Mouse (Mus musculus) myocyte (in vitro differentiated cells): ENCODE data around the gene Hsd11b1. TPM values are rescaled to one million over a fixed set of nuclear protein-coding genes. Genes with fewer than 3 reads are reported as not detected.
"Not testable (repeated sequence)": the region's sequence is repeated elsewhere in the genome, so short reads cannot be mapped to it uniquely, and the experiment has no call there.

Source experiments
- H3K27me3 ChIP-seq: one replicate; pipeline ENCODE4 v1.6.1; 2011; ENCODE audit not compliant: control insufficient read depth, insufficient read depth, insufficient read length
- H3K36me3 ChIP-seq: one replicate; pipeline ENCODE4 v1.6.1; 2011; ENCODE audit not compliant: control insufficient read depth, insufficient read depth
- H3K4me2 ChIP-seq: one replicate; pipeline ENCODE4 v1.6.1; 2011; ENCODE audit warnings: low read depth, control low read depth
- H3K4me3 ChIP-seq: one replicate; pipeline ENCODE4 v1.5.1; 2011; ENCODE audit warnings: mild to moderate bottlenecking, control low read depth, moderate library complexity
- H3K79me2 ChIP-seq: one replicate; pipeline ENCODE4 v1.6.1; 2011; ENCODE audit not compliant: control insufficient read depth, insufficient read depth
- H3ac ChIP-seq: one replicate; pipeline ENCODE4 v1.6.1; 2011; ENCODE audit not compliant: control insufficient read depth, insufficient read length
- CEBPB ChIP-seq: IDR thresholded peaks from 2 replicates; pipeline ENCODE4 v1.6.1; 2011; ENCODE audit warnings: mild to moderate bottlenecking, moderate library complexity; ENCODE audit not compliant: poor library complexity, insufficient read depth, severe bottlenecking
- E2F4 ChIP-seq: IDR thresholded peaks from one replicate; pipeline ENCODE4 v1.6.1; 2011; ENCODE audit warnings: mild to moderate bottlenecking, control low read depth, moderate library complexity; ENCODE audit not compliant: insufficient read depth
- MAX ChIP-seq: IDR thresholded peaks from one replicate; pipeline ENCODE4 v1.6.1; 2011; ENCODE audit warnings: low read depth, mild to moderate bottlenecking, control low read depth
- MYOD1 ChIP-seq, 3 experiments: IDR thresholded peaks; one replicate each; pipeline ENCODE4 v1.6.1; 2011; ENCODE audit warnings: control low read depth in 2 of 3, low read depth in 2 of 3, mild to moderate bottlenecking in 2 of 3, moderate library complexity in 1 of 3; ENCODE audit not compliant: insufficient read length in 2 of 3, control insufficient read depth in 1 of 3
- MYOG ChIP-seq, 3 experiments: IDR thresholded peaks; one replicate each; pipeline ENCODE4 v1.6.1; 2011; ENCODE audit warnings: control low read depth in 2 of 3, low read depth in 2 of 3, mild to moderate bottlenecking in 2 of 3; ENCODE audit not compliant: insufficient read length in 2 of 3, control insufficient read depth in 1 of 3, insufficient read depth in 1 of 3
- POLR2A ChIP-seq: IDR thresholded peaks from one replicate; pipeline ENCODE4 v1.6.1; 2011; ENCODE audit warnings: low read depth, mild to moderate bottlenecking, control low read depth, moderate library complexity; ENCODE audit not compliant: insufficient read length
- POLR2AphosphoS2 ChIP-seq: IDR thresholded peaks from one replicate; pipeline ENCODE4 v1.6.1; 2011; ENCODE audit warnings: low read depth, control low read depth; ENCODE audit not compliant: insufficient read length
- REST ChIP-seq: IDR thresholded peaks from one replicate; pipeline ENCODE4 v1.6.1; 2011; ENCODE audit warnings: mild to moderate bottlenecking, control low read depth, moderate library complexity; ENCODE audit not compliant: insufficient read depth, insufficient read length
- SRF ChIP-seq: IDR thresholded peaks from one replicate; pipeline ENCODE4 v1.6.1; 2011; ENCODE audit warnings: low read depth; ENCODE audit not compliant: control insufficient read depth, insufficient read length
- TCF12 ChIP-seq: IDR thresholded peaks from one replicate; pipeline ENCODE4 v1.6.1; 2011; ENCODE audit warnings: mild to moderate bottlenecking, control low read depth; ENCODE audit not compliant: poor library complexity, insufficient read depth, severe bottlenecking
- TCF3 ChIP-seq: IDR thresholded peaks from one replicate; pipeline ENCODE4 v1.6.1; 2011; ENCODE audit warnings: low read depth, control low read depth; ENCODE audit not compliant: insufficient read length
- USF1 ChIP-seq: IDR thresholded peaks from one replicate; pipeline ENCODE4 v1.6.1; 2011; ENCODE audit warnings: low read depth, mild to moderate bottlenecking, control low read depth, moderate library complexity
- polyA plus RNA-seq: library from polyadenylated mRNA; unstranded; fragments of >200 nt; fragmentation: generic; extraction: Trizol; gene quantifications from one replicate; pipeline ENCODE4 v1.2.1, GENCODE M21; 2012; ENCODE audit warnings: missing spikeins

Gene Hsd11b1
- polyA plus RNA-seq, 1 experiment, result 2.7 TPM

- Histone ChIP-seq H3K4me2 (no peak overlapping the region), H3K36me3 (no peaks in the 10 kb centered on the region), H3K4me3 (no peak overlapping the region), H3K27me3 (no peaks in the 10 kb centered on the region), H3K79me2 (no peaks in the 10 kb centered on the region), H3ac (no peak overlapping the region)
- TF ChIP-seq POLR2AphosphoS2, result no peak
These were observed 8.2 kb downstream of the Hsd11b1 start for GRCm38 (mm10) chr1:193255488-193256288.

GRCm38 (mm10) chr1:193255032-193255431 lies 8.8 kb downstream of the Hsd11b1 start:
- Histone ChIP-seq H3ac (no peak overlapping the region), H3K27me3 (no peaks in the 10 kb centered on the region), H3K36me3 (no peaks in the 10 kb centered on the region), H3K79me2 (no peaks in the 10 kb centered on the region), H3K4me3 (no peak overlapping the region), H3K4me2 (no peak overlapping the region)
- no peak for TF ChIP-seq MYOD1 (IDR thresholded peaks at IDR 0.05; ENCODE audit: control insufficient read depth in 1 of 3, insufficient read length in 2 of 3, low read depth in 2 of 3)
- TF ChIP-seq CEBPB, result no peak
- TF ChIP-seq POLR2A, result no peak
- no peak for TF ChIP-seq MAX
- TF ChIP-seq TCF3, result no peak
- TF ChIP-seq TCF12, result no peak
- TF ChIP-seq SRF, result no peak
- TF ChIP-seq USF1, result no peak
- TF ChIP-seq POLR2AphosphoS2, result no peak
- TF ChIP-seq MYOG (IDR thresholded peaks at IDR 0.05; ENCODE audit: control insufficient read depth in 1 of 3, insufficient read depth in 1 of 3, insufficient read length in 2 of 3, low read depth in 2 of 3), result no peak

GRCm38 (mm10) chr1:193253895-193254294 lies 10.0 kb downstream of the Hsd11b1 start:
- not testable (repeated sequence) for H3K79me2 ChIP-seq, H3K4me2 ChIP-seq, H3K36me3 ChIP-seq, H3ac ChIP-seq, H3K27me3 ChIP-seq, H3K4me3 ChIP-seq

GRCm38 (mm10) chr1:193252616-193253015 lies 11.3 kb downstream of the Hsd11b1 start:
- H3K27me3 ChIP-seq, result no peaks in the 10 kb centered on the region
- no peak overlapping the region for H3K4me2 ChIP-seq
- no peaks in the 10 kb centered on the region for H3K79me2 ChIP-seq
- TF ChIP-seq CEBPB (no peak), USF1 (no peak)
- no peaks in the 10 kb centered on the region for H3K36me3 ChIP-seq
- no peak overlapping the region for H3K4me3 ChIP-seq
- no peak overlapping the region for H3ac ChIP-seq

- no peaks in the 10 kb centered on the region for H3K36me3 ChIP-seq
- H3K4me2 ChIP-seq, result no peak overlapping the region
- no peak overlapping the region for H3ac ChIP-seq
- no peak for TF ChIP-seq POLR2AphosphoS2
- no peak for TF ChIP-seq E2F4
- TF ChIP-seq USF1, result no peak
- no peak for TF ChIP-seq TCF12
- no peak for TF ChIP-seq POLR2A
- no peak for TF ChIP-seq MYOD1 (IDR thresholded peaks at IDR 0.05; ENCODE audit: control insufficient read depth in 1 of 3, insufficient read length in 2 of 3, low read depth in 2 of 3)
- no peak overlapping the region for H3K4me3 ChIP-seq
- no peaks in the 10 kb centered on the region for H3K27me3 ChIP-seq
- no peaks in the 10 kb centered on the region for H3K79me2 ChIP-seq
These were observed 12.5 kb downstream of the Hsd11b1 start for GRCm38 (mm10) chr1:193251386-193251785.

- Histone ChIP-seq H3K27me3 (no peaks in the 10 kb centered on the region), H3ac (no peak overlapping the region), H3K4me2 (no peak overlapping the region), H3K79me2 (no peaks in the 10 kb centered on the region), H3K36me3 (no peaks in the 10 kb centered on the region), H3K4me3 (no peak overlapping the region)
- TF ChIP-seq SRF (no peak), TCF12 (no peak), TCF3 (no peak), MYOG (IDR thresholded peaks at IDR 0.05; ENCODE audit: control insufficient read depth in 1 of 3, insufficient read depth in 1 of 3, insufficient read length in 2 of 3, low read depth in 2 of 3) (no peak), REST (no peak), POLR2A (no peak), E2F4 (no peak), MAX (no peak), USF1 (no peak), POLR2AphosphoS2 (no peak), MYOD1 (IDR thresholded peaks at IDR 0.05; ENCODE audit: control insufficient read depth in 1 of 3, insufficient read length in 2 of 3, low read depth in 2 of 3) (no peak)
These were observed 13.8 kb downstream of the Hsd11b1 start for GRCm38 (mm10) chr1:193250026-193250425.
